Mouse (Mus musculus) hindbrain, embryonic 10.5 days (tissue): Measurements from ENCODE around the gene Cdc25a. TPM values are rescaled to one million over a fixed set of nuclear protein-coding genes. Genes with fewer than 3 reads are reported as not detected.

Experiments used
- DNase-seq: peaks from one replicate; pipeline ENCODE4 v3.0.0-alpha.2; 2017; ENCODE audit warnings: low spot score
- H3K27ac ChIP-seq: fragments of 300-500 bp; sonication (generic); 2 replicates; pipeline ENCODE4 v1.5.1; 2016; ENCODE audit warnings: mild to moderate bottlenecking, moderate library complexity
- H3K27me3 ChIP-seq: fragments of 300-500 bp; sonication (generic); 2 replicates; pipeline ENCODE4 v1.6.1; 2016; ENCODE audit warnings: mild to moderate bottlenecking; ENCODE audit not compliant: poor library complexity, insufficient read depth, severe bottlenecking
- H3K36me3 ChIP-seq: fragments of 300-500 bp; sonication (generic); 2 replicates; pipeline ENCODE4 v1.6.1; 2016; ENCODE audit warnings: mild to moderate bottlenecking, moderate library complexity
- H3K4me1 ChIP-seq: fragments of 300-500 bp; sonication (generic); replicated peaks from 2 replicates; pipeline ENCODE4 v1.6.1; 2016; ENCODE audit warnings: mild to moderate bottlenecking
- H3K4me3 ChIP-seq: fragments of 300-500 bp; sonication (generic); 2 replicates; pipeline ENCODE4 v1.5.1; 2016; ENCODE audit warnings: mild to moderate bottlenecking, moderate library complexity
- H3K9me3 ChIP-seq: fragments of 300-500 bp; sonication (generic); 2 replicates; pipeline ENCODE4 v1.6.1; 2016; ENCODE audit warnings: mild to moderate bottlenecking, moderate library complexity
- WGBS: fragments of 180-500 bp; shearing (Covaris S2); methylation state at CpG from one replicate; pipeline ENCODE4 v1.1.7; 2016; 5-methylcytosine and 5-hydroxymethylcytosine counted together
- polyA plus RNA-seq: library from polyadenylated mRNA; unstranded; fragments of >200 nt; fragmentation: Nextera tagmentation; extraction: Ambion mirVana; gene quantifications from 2 replicates; pipeline ENCODE4 v1.2.1, GENCODE M21; 2016

Gene Cdc25a
- polyA plus RNA-seq, 1 experiment from 2014 or later, result 36.6 TPM

DNA sequence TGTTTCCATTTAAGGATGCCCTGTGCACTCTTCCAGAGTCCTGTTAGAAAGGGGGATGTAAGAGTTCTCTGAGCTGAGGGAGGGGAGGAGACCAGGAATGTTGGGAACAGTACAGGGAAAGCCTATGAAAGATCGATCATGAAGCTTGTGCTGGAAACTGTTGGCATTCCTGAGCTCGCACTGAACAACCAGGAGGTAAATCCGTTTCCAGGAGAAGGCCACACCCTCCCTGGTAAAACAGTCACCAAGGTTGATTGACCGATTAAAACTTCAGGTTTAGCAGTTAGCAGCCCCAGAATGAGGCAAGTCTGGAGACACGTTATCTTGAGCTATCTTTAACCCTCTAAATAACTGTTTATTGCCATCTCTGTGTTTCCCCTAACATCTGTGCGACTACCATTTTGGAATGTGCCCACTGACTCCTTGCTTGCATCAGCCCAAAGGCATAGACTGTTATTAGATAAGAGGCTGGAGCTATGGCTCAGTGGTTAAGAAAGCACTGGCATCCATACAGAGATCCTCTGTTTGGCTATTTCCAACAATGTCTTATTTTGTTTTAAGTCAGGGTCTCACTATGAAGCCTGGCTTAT lies 4.3 kb upstream of the Cdc25a start:
- Histone ChIP-seq H3K4me3 (no peak overlapping the region), H3K36me3 (no peaks in the 10 kb centered on the region), H3K9me3 (no peaks in the 10 kb centered on the region), H3K27ac (no peak overlapping the region), H3K4me1 (peaks cover 6% of the 10 kb centered on the region; the same call in 1 of the 2 replicates), H3K27me3 (no peaks in the 10 kb centered on the region)
- 46% methylated on average over 6 of the region's 6 CpGs for WGBS
- DNase-seq, result no peak

DNA sequence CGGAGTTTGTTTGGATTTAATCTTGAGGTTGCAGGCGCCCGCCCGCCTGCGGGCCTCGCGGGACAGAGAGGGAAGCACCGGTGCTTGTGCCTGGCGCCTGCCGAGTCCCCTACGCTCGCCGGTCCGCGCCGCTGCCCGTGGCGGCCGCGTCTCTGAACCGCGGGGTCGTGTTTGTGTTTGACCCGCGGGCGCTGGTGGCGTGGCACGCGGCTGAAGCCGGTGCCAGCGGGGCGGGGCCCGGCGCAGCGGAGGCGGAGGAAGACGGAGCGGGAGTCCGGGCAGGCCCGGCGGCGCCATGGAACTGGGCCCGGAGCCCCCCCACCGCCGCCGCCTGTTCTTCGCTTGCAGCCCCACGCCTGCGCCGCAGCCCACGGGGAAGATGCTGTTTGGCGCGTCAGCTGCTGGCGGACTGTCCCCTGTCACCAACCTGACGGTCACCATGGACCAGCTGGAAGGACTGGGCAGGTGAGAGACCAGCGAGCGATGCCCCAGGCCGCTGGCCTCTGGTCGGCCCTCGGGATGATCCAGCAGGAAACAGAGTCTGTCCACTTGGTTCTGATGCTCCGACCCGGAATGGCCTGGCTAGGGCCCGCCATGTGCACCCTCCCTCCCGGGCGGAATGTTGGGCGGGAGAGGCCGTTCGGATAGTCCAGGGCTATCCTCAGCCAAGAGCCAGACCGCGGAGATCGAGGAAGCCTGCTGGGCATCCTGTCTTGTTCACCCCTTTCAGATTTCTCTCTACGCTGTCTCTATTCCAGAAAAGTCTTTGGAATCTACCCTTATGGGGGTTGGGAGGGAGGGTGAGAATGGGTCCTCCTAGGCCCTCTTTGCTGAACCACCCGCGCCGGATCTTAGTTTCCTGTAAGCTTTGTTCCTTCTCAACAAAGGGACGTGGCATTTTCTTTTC lies 569 bp downstream of the Cdc25a start:
- Histone ChIP-seq H3K27ac (peak overlapping the region; percentile 90), H3K9me3 (no peaks in the 10 kb centered on the region), H3K4me3 (peak overlapping the region; percentile 69), H3K4me1 (peaks cover 15% of the 10 kb centered on the region), H3K27me3 (no peaks in the 10 kb centered on the region), H3K36me3 (peaks cover 42% of the 10 kb centered on the region)
- DNase-seq, result peak; percentile 45
- WGBS, result under 1% methylated on average over 76 of the region's 76 CpGs

DNA sequence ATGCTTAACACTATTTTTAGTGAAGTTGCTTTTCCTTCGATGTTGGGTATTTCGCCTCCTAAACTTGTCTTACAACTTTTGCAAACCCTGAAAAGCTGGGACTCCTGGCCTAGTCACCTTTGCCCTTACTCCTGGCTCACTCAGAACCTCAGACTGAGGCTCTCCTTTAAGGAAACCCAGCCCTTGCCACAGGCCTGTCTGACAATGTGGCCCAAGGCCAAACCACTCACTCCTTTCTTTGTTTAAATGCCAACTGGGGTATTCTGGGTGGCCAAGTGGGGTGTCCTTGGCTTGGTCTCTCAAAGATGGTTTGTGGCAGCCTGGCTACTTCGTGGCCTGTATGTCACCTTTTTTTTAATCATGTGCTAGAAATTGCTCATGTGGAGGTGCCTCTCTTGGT lies 1.4 kb downstream of the Cdc25a start:
- peak overlapping the region; percentile 69 for H3K4me3 ChIP-seq
- peaks cover 50% of the 10 kb centered on the region for H3K36me3 ChIP-seq
- no peaks in the 10 kb centered on the region for H3K9me3 ChIP-seq
- WGBS, result 11% methylated on average over 3 of the region's 3 CpGs
- DNase-seq, result no peak
- peak overlapping the region; percentile 90 for H3K27ac ChIP-seq
- peaks cover 15% of the 10 kb centered on the region for H3K4me1 ChIP-seq
- no peaks in the 10 kb centered on the region for H3K27me3 ChIP-seq

DNA sequence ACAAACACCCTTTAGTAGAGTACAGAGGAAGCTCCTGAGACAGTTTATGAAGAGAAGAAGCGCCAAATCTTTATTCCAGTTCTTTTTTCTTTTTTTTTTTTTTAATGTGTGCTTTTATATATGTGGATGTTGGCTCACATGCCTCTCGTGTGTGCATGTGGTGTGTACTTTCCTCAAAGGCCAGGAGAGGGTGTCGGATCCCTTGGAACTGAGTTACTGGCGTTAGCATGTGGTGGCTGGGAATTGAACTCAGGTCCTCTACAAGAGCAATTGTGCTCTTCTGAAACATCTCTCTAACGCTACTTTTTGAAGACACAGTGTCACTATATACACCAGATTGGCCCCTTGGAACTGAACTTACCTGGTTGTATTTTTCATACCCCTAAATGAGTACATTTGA lies 2.3 kb downstream of the Cdc25a start:
- H3K4me3 ChIP-seq, result peak overlapping the region; percentile 69

DNA sequence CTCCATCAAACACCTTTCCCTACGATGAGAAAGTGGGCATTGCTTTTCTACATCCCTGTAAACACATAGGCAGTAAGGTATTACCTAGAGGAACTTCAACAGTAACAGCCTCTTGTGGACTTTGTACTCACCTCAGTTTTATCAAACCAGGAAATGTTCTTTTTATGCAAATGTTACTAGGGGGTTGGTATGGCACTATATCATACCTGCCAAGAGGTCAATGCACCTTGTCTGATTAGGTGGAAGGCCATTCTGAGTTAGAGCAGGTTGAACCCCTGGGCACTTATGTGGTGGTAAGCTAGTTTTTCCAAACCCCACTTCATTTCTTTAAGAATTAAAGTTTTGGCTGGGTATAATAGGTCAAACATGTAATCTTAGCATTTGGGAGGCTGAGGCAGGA lies 3.9 kb downstream of the Cdc25a start:
- H3K9me3 ChIP-seq, result no peaks in the 10 kb centered on the region
- peaks cover 15% of the 10 kb centered on the region for H3K4me1 ChIP-seq
- H3K4me3 ChIP-seq, result no peak overlapping the region
- H3K27me3 ChIP-seq, result no peaks in the 10 kb centered on the region
- H3K27ac ChIP-seq, result no peak overlapping the region
- WGBS, result 99% methylated on average over 1 of the region's 1 CpGs
- peaks cover 75% of the 10 kb centered on the region for H3K36me3 ChIP-seq
- DNase-seq, result no peak

More for the DNA sequence above, 2.3 kb downstream of the Cdc25a start:
- H3K27me3 ChIP-seq, result no peaks in the 10 kb centered on the region
- H3K9me3 ChIP-seq, result no peaks in the 10 kb centered on the region
- peaks cover 59% of the 10 kb centered on the region for H3K36me3 ChIP-seq
- DNase-seq, result no peak
- 83% methylated on average over 5 of the region's 5 CpGs for WGBS
- H3K4me1 ChIP-seq, result peaks cover 15% of the 10 kb centered on the region
- H3K27ac ChIP-seq, result no peak overlapping the region

DNA sequence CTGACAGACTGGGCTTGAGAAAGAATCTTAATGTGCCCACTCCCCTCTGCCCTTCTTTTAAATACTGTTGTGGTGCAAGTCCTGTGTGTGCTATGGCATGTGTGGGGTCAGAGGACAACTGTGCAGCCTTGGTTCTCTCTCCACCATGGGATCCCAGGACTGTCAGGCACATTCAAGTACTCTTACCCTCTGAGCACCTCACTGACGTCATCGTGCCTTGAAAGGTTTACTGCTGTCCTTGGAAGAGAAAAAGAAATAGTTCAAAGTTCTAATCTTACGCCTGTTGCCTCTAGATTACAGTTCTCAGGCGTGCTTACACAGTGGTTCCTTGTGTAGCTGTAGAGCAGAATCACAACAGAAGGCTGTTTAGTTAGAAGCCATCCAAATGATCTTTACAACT lies 10.9 kb downstream of the Cdc25a start:
- Histone ChIP-seq H3K27ac (no peak overlapping the region), H3K9me3 (no peaks in the 10 kb centered on the region), H3K4me1 (no peaks in the 10 kb centered on the region), H3K27me3 (no peaks in the 10 kb centered on the region), H3K4me3 (no peak overlapping the region), H3K36me3 (peaks cover 100% of the 10 kb centered on the region)
- 92% methylated on average over 4 of the region's 4 CpGs for WGBS
- no peak for DNase-seq

DNA sequence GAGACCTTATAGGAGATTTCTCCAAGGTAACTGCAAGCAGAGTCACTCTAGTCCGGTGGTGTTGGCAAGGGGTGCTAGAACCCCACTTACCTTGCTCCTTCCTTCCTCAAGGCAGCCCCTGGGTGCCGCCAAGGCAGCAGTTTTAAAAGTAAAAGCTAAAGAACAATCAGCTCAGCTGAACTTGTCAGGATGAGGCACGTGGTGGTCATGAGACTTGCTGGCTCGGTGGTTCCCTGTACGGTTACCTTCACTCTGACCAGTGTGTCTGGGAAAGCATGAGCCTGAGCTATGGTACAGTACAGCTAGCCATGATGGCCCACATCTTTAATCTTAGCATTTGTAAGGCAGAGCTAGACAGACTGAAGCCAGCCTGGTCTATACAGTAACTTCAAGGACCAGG lies 11.9 kb downstream of the Cdc25a start:
- Histone ChIP-seq H3K27me3 (no peaks in the 10 kb centered on the region), H3K27ac (no peak overlapping the region), H3K4me3 (no peak overlapping the region), H3K4me1 (no peaks in the 10 kb centered on the region), H3K9me3 (no peaks in the 10 kb centered on the region), H3K36me3 (peaks cover 100% of the 10 kb centered on the region)
- no peak for DNase-seq
- WGBS, result 96% methylated on average over 5 of the region's 5 CpGs

DNA sequence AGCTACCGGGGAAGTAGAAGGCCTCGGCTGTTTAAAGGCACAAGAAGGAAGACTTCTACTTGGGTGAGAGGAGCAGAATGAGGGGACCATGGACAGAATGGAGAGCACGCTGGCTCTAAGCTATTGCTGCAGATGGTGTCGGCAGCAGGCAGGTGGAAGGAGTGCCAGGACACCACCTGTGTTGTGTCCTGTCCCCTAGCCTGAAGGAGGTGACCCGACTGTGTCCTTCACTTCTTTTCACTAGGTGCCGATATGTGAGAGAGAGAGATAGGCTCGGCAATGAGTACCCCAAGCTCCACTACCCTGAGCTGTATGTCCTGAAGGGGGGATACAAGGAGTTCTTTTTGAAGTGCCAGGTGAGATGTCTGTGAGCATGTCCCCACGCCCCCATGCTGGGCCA lies 16.1 kb downstream of the Cdc25a start:
- Histone ChIP-seq H3K4me1 (peaks cover 11% of the 10 kb centered on the region), H3K36me3 (peaks cover 97% of the 10 kb centered on the region)
- no peak for DNase-seq

DNA sequence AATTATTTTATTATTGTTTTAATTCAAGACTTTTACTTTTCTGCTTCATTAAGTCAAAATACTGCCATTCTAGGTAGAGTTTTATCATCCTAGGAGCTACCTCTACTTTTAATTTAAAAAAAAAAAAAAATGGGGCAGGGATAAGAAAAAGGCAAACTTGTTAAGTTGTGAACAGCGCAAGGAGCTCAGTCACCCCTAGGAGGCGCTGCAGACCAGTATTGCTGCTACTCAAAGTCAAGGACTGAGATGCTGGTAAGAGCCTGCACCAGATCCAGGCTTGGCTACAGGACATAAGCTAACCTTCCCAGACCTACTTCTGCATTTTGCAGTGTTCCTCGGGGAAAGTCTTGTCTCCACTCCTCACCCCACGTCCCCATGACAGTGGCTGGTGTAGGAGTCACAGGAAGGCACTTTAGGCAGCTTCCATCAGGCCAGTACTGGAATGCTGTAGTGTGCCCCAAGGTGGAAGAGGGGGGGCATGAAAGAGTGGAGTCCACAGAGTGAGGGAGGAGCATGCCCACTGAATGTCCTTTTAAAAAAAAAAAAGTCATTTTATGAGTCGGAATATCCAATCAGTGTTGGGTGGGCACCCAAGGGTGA lies 17.4 kb downstream of the Cdc25a start:
- Histone ChIP-seq H3K9me3 (no peaks in the 10 kb centered on the region), H3K36me3 (peaks cover 90% of the 10 kb centered on the region), H3K4me3 (no peak overlapping the region), H3K4me1 (peaks cover 11% of the 10 kb centered on the region), H3K27ac (no peak overlapping the region), H3K27me3 (no peaks in the 10 kb centered on the region)
- 69% methylated on average over 5 of the region's 5 CpGs for WGBS
- DNase-seq, result peak; percentile 77

More for the DNA sequence above, 16.1 kb downstream of the Cdc25a start:
- no peak overlapping the region for H3K4me3 ChIP-seq
- no peaks in the 10 kb centered on the region for H3K9me3 ChIP-seq
- 95% methylated on average over 8 of the region's 8 CpGs for WGBS
- H3K27ac ChIP-seq, result no peak overlapping the region
- H3K27me3 ChIP-seq, result no peaks in the 10 kb centered on the region

DNA sequence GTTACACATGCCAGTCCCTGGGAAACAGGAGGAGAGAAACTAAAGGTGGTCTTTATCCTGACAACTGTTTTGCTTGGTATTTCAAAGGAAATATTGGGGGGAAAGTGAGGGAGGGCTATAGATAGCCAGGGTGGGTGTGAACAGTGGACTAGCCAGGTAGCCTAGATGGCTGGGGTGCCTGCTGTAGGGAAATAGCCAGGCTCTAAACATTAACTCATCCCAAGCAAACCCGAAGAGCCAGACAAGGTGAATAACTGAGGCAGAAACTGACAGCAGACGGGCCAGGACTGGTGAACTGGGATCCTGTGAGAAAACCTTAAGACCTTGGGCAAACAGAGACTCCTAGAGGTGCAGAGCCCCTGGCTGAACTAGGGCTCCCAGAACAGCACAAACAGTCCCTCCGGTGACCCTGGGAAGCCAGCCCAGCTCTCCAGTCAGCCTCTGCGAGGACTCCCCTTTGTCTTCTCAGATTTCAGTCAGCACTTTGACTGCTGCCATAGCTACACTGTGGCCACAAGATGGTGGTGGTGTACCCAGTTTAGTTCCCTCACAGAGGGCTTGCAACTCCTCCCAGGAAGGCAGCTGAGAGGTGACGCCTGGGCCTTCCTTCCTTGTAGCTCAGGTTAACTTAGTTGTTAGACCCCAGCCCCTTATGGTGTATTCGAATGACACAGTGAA lies 19.2 kb downstream of the Cdc25a start:
- Histone ChIP-seq H3K4me1 (peaks cover 11% of the 10 kb centered on the region), H3K9me3 (no peaks in the 10 kb centered on the region), H3K36me3 (peaks cover 72% of the 10 kb centered on the region)

DNA sequence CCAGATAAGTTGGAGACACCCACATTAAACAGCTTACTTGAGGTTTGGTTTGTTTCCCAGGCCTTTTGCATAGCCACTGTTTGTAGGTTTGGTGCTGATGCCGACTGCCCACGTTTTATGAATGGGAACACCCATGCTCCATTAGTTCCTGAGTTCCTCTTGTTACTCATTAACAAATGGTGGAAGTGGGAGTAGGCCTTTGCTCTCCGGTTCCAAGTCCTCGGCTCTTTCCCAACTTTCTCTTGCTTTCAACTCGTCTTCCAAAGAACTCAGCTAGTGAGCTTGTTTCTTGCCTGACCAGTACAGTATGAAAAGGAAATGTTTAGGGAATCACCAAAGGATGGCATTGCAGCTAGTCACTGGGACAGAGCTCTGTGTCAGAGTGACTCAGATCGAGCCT lies 20.2 kb downstream of the Cdc25a start:
- Histone ChIP-seq H3K9me3 (no peaks in the 10 kb centered on the region), H3K27me3 (no peaks in the 10 kb centered on the region), H3K4me3 (no peak overlapping the region), H3K27ac (no peak overlapping the region), H3K4me1 (peaks cover 11% of the 10 kb centered on the region), H3K36me3 (peaks cover 61% of the 10 kb centered on the region)
- no peak for DNase-seq
- WGBS, result 84% methylated on average over 6 of the region's 6 CpGs

More for the DNA sequence above, 19.2 kb downstream of the Cdc25a start:
- DNase-seq, result peak; percentile 76
- H3K27ac ChIP-seq, result peak overlapping the region; percentile 88
- H3K4me3 ChIP-seq, result no peak overlapping the region
- H3K27me3 ChIP-seq, result no peaks in the 10 kb centered on the region
- 35% methylated on average over 6 of the region's 6 CpGs for WGBS

DNA sequence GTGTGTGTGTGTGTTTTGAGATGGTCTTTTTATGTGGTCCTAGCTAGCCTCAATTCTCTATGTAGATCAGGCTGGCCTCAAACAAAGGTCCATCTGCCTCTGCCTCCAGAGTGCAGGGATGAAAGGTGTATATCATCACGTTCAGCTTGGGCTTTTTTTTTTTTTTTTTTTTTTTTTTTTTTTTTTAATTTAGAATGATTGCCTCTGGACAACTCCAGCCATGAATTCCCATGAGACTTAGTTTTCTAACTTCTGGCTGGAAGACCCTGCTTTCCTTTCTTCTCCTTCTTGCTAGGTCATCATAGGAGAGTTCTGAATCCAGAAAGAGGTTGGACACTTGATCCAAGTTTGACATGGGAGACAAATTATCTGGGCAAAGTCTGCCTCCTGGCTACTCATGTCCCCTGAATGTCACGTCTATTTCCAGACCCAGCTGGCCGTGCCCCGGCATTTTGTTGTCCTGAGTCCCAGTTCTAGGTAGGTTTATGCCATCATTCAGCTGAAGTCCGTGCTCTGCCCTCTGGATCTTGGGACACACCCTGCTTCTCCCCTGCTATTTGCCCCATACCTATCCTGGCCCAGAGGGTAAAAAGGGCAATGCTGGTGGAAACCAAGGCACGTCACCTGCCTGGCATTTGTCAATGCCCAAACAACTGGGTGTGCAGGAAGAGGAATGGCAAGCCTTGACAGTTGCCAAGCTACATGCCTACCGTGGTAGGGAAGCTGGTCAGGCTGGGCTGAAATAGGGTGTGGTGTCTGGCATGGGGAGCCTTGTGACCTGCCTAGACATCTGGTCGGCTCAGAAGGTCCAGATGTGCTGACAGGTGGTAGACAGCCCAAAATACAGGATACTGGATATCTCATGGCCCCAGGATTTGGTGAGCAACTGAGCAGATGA lies 21.1 kb downstream of the Cdc25a start:
- no peak overlapping the region for H3K4me3 ChIP-seq
- H3K9me3 ChIP-seq, result no peaks in the 10 kb centered on the region
- H3K36me3 ChIP-seq, result peaks cover 52% of the 10 kb centered on the region
- DNase-seq, result no peak
- H3K27ac ChIP-seq, result no peak overlapping the region
- 85% methylated on average over 8 of the region's 8 CpGs for WGBS
- peaks cover 11% of the 10 kb centered on the region for H3K4me1 ChIP-seq
- H3K27me3 ChIP-seq, result no peaks in the 10 kb centered on the region
